Mouse (Mus musculus): ENCODE measurements at regions not wholly inside any gene's neighbourhood (a gene's known extent, or its start where the extent isn't known, plus 50 kb on each side); places are given as distances from the start of the nearest gene placed in this dataset.
A peak's percentile ranks its signal among the peaks of the same experiment; 100 is the strongest.

DNA sequence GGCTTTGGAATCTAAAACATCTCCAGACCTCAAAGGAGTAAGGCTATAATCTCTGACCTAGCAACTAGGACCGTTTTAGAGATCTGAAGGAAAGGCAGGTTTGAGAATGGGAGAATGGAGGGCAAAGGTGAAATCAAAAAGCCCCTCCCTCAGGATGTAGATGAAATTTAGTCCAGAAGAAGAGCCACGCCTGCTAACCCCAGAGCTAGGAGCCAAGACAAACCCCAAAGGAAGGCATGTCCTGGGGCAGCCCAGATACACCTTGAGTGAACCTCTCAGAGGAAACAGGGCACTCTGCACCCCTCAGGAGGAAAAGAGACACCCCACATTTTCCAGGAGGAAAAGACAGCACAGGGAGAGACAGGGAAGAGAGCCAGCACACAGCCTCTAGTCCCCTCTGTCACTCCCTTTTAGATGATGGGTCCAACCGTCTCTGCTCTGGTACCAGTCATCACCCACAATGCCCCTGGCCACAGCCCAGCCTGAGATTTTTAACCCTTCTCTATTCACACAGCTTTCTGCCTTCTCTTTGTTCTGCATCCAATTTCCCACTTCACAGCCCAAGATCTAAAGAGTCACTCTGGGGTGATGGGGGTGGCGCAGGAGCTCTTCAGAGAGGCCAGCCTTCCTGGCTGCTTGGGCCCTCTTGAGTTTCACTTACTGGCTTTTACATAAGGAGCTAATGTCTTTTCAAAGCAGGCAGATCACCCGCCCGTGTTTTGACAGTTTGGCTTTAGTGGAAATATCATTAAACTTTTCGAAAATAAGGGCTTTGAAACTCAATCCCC, 105.0 kb upstream of the Irf2bp2 start:
- no peak overlapping the region for H3K4me3 ChIP-seq (ENCODE audit: low read depth, low read length)
- peaks cover 11% of the 10 kb centered on the region for H3K4me1 ChIP-seq (ENCODE audit: control insufficient read depth, insufficient read depth, low read length)
- H3K9ac ChIP-seq (ENCODE audit: low read depth, low read length): peak overlapping the region; percentile 49; the same call in 1 of the 2 replicates
- WGBS (ENCODE audit: insufficient replicate concordance): 26% methylated on average over 7 of the region's 7 CpGs
- H3K4me2 ChIP-seq: peak overlapping the region; percentile 14; the same call in 1 of the 2 replicates
- no peaks in the 10 kb centered on the region for H3K9me3 ChIP-seq (replicated peaks; ENCODE audit: control insufficient read depth, low read length)
- H3K36me3 ChIP-seq (ENCODE audit: control insufficient read depth, insufficient read depth, low read length): no peaks in the 10 kb centered on the region
- H3K27ac ChIP-seq (ENCODE audit: low read depth, low read length): peak overlapping the region; percentile 84
- no peak for ATAC-seq (replicated peaks; ENCODE audit: insufficient number of reproducible peaks, low FRiP score, low TSS enrichment)
- H3K27me3 ChIP-seq (ENCODE audit: control insufficient read depth, insufficient read depth, low read length): no peaks in the 10 kb centered on the region

- H3K4me3 ChIP-seq (ENCODE audit: low read depth, low read length): no peak overlapping the region
- no peaks in the 10 kb centered on the region for H3K27me3 ChIP-seq (ENCODE audit: control insufficient read depth, insufficient read depth, low read length)
- 81% methylated on average over 7 of the region's 7 CpGs for WGBS (ENCODE audit: insufficient replicate concordance)
- no peak overlapping the region for H3K4me2 ChIP-seq
- peaks cover 11% of the 10 kb centered on the region for H3K4me1 ChIP-seq (ENCODE audit: control insufficient read depth, insufficient read depth, low read length)
- no peak overlapping the region for H3K27ac ChIP-seq (ENCODE audit: low read depth, low read length)
- no peak overlapping the region for H3K9ac ChIP-seq (ENCODE audit: low read depth, low read length)
- no peak for ATAC-seq (replicated peaks; ENCODE audit: insufficient number of reproducible peaks, low FRiP score, low TSS enrichment)
- no peaks in the 10 kb centered on the region for H3K9me3 ChIP-seq (replicated peaks; ENCODE audit: control insufficient read depth, low read length)
- H3K36me3 ChIP-seq (ENCODE audit: control insufficient read depth, insufficient read depth, low read length): no peaks in the 10 kb centered on the region
Measured at GRCm38 (mm10) chr8:126696346-126697010, 102.7 kb upstream of the Irf2bp2 start.

GRCm38 (mm10) chr8:126694370-126694769, 100.6 kb upstream of the Irf2bp2 start:
- no peak overlapping the region for H3K9ac ChIP-seq (ENCODE audit: low read depth, low read length)
- H3K9me3 ChIP-seq (replicated peaks; ENCODE audit: control insufficient read depth, low read length): no peaks in the 10 kb centered on the region
- H3K36me3 ChIP-seq (ENCODE audit: control insufficient read depth, insufficient read depth, low read length): no peaks in the 10 kb centered on the region
- H3K27me3 ChIP-seq (ENCODE audit: control insufficient read depth, insufficient read depth, low read length): no peaks in the 10 kb centered on the region
- no peak overlapping the region for H3K4me3 ChIP-seq (ENCODE audit: low read depth, low read length)
- peaks cover 7% of the 10 kb centered on the region for H3K4me1 ChIP-seq (ENCODE audit: control insufficient read depth, insufficient read depth, low read length)
- H3K27ac ChIP-seq (ENCODE audit: low read depth, low read length): no peak overlapping the region
- no peak overlapping the region for H3K4me2 ChIP-seq
- no peak for ATAC-seq (replicated peaks; ENCODE audit: insufficient number of reproducible peaks, low FRiP score, low TSS enrichment)
- 78% methylated on average over 7 of the region's 7 CpGs for WGBS (ENCODE audit: insufficient replicate concordance)

GRCm38 (mm10) chr8:126693642-126694041, 99.9 kb upstream of the Irf2bp2 start:
- WGBS (ENCODE audit: insufficient replicate concordance): 73% methylated on average over 1 of the region's 1 CpGs
- peaks cover under 1% of the 10 kb centered on the region for H3K4me1 ChIP-seq (ENCODE audit: control insufficient read depth, insufficient read depth, low read length)
- H3K27ac ChIP-seq (ENCODE audit: low read depth, low read length): no peak overlapping the region
- no peak overlapping the region for H3K4me2 ChIP-seq
- no peaks in the 10 kb centered on the region for H3K27me3 ChIP-seq (ENCODE audit: control insufficient read depth, insufficient read depth, low read length)
- no peak overlapping the region for H3K4me3 ChIP-seq (ENCODE audit: low read depth, low read length)
- H3K9ac ChIP-seq (ENCODE audit: low read depth, low read length): no peak overlapping the region
- no peaks in the 10 kb centered on the region for H3K36me3 ChIP-seq (ENCODE audit: control insufficient read depth, insufficient read depth, low read length)
- H3K9me3 ChIP-seq (replicated peaks; ENCODE audit: control insufficient read depth, low read length): no peaks in the 10 kb centered on the region
- ATAC-seq (replicated peaks; ENCODE audit: insufficient number of reproducible peaks, low FRiP score, low TSS enrichment): no peak

DNA sequence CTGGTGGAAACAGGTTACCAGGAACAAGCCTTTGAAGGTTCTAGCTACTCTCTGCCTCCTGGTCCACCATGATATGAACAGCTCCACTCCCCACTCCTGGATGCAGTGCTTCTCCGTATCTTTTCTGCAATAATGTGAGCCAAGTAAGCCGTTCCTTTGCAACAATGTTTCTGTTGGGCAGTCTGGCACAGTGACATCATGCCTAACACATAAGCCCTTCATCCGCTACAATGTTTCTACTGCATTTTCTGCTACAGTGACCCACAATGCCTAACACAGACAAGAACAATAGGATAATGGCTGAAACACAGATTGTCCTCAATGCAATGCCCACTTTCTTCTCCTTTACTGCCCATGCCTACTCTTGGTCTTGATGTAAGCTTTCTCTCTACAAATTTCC, 98.9 kb upstream of the Irf2bp2 start:
- H3K27me3 ChIP-seq (ENCODE audit: control insufficient read depth, insufficient read depth, low read length): no peaks in the 10 kb centered on the region
- no peak overlapping the region for H3K4me2 ChIP-seq
- 76% methylated on average over 3 of the region's 3 CpGs for WGBS (ENCODE audit: insufficient replicate concordance)
- H3K27ac ChIP-seq (ENCODE audit: low read depth, low read length): no peak overlapping the region
- H3K9ac ChIP-seq (ENCODE audit: low read depth, low read length): no peak overlapping the region
- no peak for ATAC-seq (replicated peaks; ENCODE audit: insufficient number of reproducible peaks, low FRiP score, low TSS enrichment)
- H3K4me3 ChIP-seq (ENCODE audit: low read depth, low read length): no peak overlapping the region
- H3K36me3 ChIP-seq (ENCODE audit: control insufficient read depth, insufficient read depth, low read length): no peaks in the 10 kb centered on the region
- no peaks in the 10 kb centered on the region for H3K4me1 ChIP-seq (ENCODE audit: control insufficient read depth, insufficient read depth, low read length)
- no peaks in the 10 kb centered on the region for H3K9me3 ChIP-seq (replicated peaks; ENCODE audit: control insufficient read depth, low read length)

- no peaks in the 10 kb centered on the region for H3K36me3 ChIP-seq (ENCODE audit: control insufficient read depth, insufficient read depth, low read length)
- H3K9ac ChIP-seq (ENCODE audit: low read depth, low read length): no peak overlapping the region
- no peak for ATAC-seq (replicated peaks; ENCODE audit: insufficient number of reproducible peaks, low FRiP score, low TSS enrichment)
- no peaks in the 10 kb centered on the region for H3K27me3 ChIP-seq (ENCODE audit: control insufficient read depth, insufficient read depth, low read length)
- no peaks in the 10 kb centered on the region for H3K9me3 ChIP-seq (replicated peaks; ENCODE audit: control insufficient read depth, low read length)
- 61% methylated on average over 3 of the region's 3 CpGs for WGBS (ENCODE audit: insufficient replicate concordance)
- H3K27ac ChIP-seq (ENCODE audit: low read depth, low read length): no peak overlapping the region
- H3K4me3 ChIP-seq (ENCODE audit: low read depth, low read length): no peak overlapping the region
- H3K4me1 ChIP-seq (ENCODE audit: control insufficient read depth, insufficient read depth, low read length): no peaks in the 10 kb centered on the region
- H3K4me2 ChIP-seq: no peak overlapping the region
Measured at GRCm38 (mm10) chr8:126692263-126692662, 98.5 kb upstream of the Irf2bp2 start.

DNA sequence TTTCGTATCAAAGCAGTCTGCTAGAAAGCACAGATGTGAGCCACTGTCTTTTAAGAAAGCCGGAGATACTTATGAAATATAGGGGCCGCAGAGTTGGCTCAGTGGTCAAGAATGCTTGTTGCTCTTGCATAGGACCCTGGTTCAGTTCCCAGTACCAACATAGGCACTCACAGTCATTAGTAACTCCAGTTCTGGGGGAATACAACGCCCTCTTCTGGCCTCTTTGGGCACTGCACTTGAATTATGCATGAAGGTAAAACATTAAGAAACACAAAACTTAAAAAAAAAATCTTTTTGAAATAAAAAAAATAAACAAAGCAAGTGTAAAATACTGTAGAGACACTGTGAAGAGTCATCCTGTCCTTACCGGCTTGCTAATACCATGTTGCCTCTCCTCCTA, 94.7 kb upstream of the Irf2bp2 start:
- no peak overlapping the region for H3K4me3 ChIP-seq (ENCODE audit: low read depth, low read length)
- no peak overlapping the region for H3K4me2 ChIP-seq
- H3K27ac ChIP-seq (ENCODE audit: low read depth, low read length): no peak overlapping the region
- 73% methylated on average over 5 of the region's 5 CpGs for WGBS (ENCODE audit: insufficient replicate concordance)
- no peaks in the 10 kb centered on the region for H3K36me3 ChIP-seq (ENCODE audit: control insufficient read depth, insufficient read depth, low read length)
- peaks cover 5% of the 10 kb centered on the region for H3K4me1 ChIP-seq (ENCODE audit: control insufficient read depth, insufficient read depth, low read length)
- H3K27me3 ChIP-seq (ENCODE audit: control insufficient read depth, insufficient read depth, low read length): no peaks in the 10 kb centered on the region
- no peak for ATAC-seq (replicated peaks; ENCODE audit: insufficient number of reproducible peaks, low FRiP score, low TSS enrichment)
- no peaks in the 10 kb centered on the region for H3K9me3 ChIP-seq (replicated peaks; ENCODE audit: control insufficient read depth, low read length)
- H3K9ac ChIP-seq (ENCODE audit: low read depth, low read length): no peak overlapping the region

- H3K27me3 ChIP-seq (ENCODE audit: control insufficient read depth, insufficient read depth, low read length): no peaks in the 10 kb centered on the region
- H3K4me2 ChIP-seq: no peak overlapping the region
- H3K27ac ChIP-seq (ENCODE audit: low read depth, low read length): no peak overlapping the region
- no peak overlapping the region for H3K4me3 ChIP-seq (ENCODE audit: low read depth, low read length)
- no peak overlapping the region for H3K9ac ChIP-seq (ENCODE audit: low read depth, low read length)
- no peak for ATAC-seq (replicated peaks; ENCODE audit: insufficient number of reproducible peaks, low FRiP score, low TSS enrichment)
- H3K36me3 ChIP-seq (ENCODE audit: control insufficient read depth, insufficient read depth, low read length): no peaks in the 10 kb centered on the region
- no peaks in the 10 kb centered on the region for H3K9me3 ChIP-seq (replicated peaks; ENCODE audit: control insufficient read depth, low read length)
- WGBS (ENCODE audit: insufficient replicate concordance): 88% methylated on average over 6 of the region's 6 CpGs
- H3K4me1 ChIP-seq (ENCODE audit: control insufficient read depth, insufficient read depth, low read length): peaks cover 5% of the 10 kb centered on the region
Measured at GRCm38 (mm10) chr8:126688014-126688413, 94.2 kb upstream of the Irf2bp2 start.

- Histone ChIP-seq H3K9me3 (replicated peaks; ENCODE audit: control insufficient read depth, low read length) (no peaks in the 10 kb centered on the region), H3K9ac (ENCODE audit: low read depth, low read length) (no peak overlapping the region), H3K4me1 (ENCODE audit: control insufficient read depth, insufficient read depth, low read length) (peaks cover 5% of the 10 kb centered on the region), H3K27me3 (ENCODE audit: control insufficient read depth, insufficient read depth, low read length) (no peaks in the 10 kb centered on the region), H3K36me3 (ENCODE audit: control insufficient read depth, insufficient read depth, low read length) (no peaks in the 10 kb centered on the region), H3K27ac (ENCODE audit: low read depth, low read length) (no peak overlapping the region), H3K4me2 (no peak overlapping the region), H3K4me3 (ENCODE audit: low read depth, low read length) (no peak overlapping the region)
- 85% methylated on average over 4 of the region's 4 CpGs for WGBS (ENCODE audit: insufficient replicate concordance)
- ATAC-seq (replicated peaks; ENCODE audit: insufficient number of reproducible peaks, low FRiP score, low TSS enrichment): no peak
Measured at GRCm38 (mm10) chr8:126686827-126687226, 93.0 kb upstream of the Irf2bp2 start.
